ENCODE assay signal across 27 mouse cellular contexts in the genomic region with DNA sequence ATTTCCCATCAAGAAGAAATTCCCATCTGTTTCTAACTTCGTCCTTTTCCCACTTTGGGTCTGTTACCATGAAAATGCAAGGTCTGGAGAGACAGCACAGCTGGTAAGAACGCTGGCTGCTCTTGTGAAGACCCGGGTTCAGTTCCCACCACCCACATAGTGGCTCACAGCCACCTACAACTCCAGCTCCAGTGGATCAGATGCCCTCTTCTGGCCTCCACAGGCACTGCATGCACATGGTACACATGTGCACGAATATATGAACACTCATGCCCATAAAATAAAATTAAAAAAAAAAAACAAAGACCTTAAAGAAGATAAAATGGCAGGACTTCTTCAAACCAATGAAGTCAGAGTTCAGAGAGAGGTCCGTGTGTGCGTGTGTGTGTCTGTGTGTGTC. TPM values are rescaled to one million over a fixed set of nuclear protein-coding genes. Genes with fewer than 3 reads are reported as not detected.
A peak's percentile ranks its signal among the peaks of the same experiment; 100 is the strongest.
DNase-seq lines count a peak whose midpoint lies in the region; ATAC-seq and TF ChIP-seq lines count a peak whose summit lies in the region.
"Had no signal": no experiment of that assay in that cellular context is flagged by ENCODE, and none has a peak within 500 bp of the region (broad histone marks: within the 10 kb centered on the region; RNA-seq: fewer than 3 reads in every experiment).

No protein-coding gene starts in this region.

- 97% methylated on average over 6 of the region's 6 CpGs for WGBS in hindbrain, postnatal 0 days
- WGBS in hindbrain, embryonic 11.5 days: 93% methylated on average over 6 of the region's 6 CpGs
- WGBS in liver, embryonic 14.5 days (ENCODE audit: insufficient replicate concordance): 85% methylated on average over 6 of the region's 6 CpGs
- WGBS in liver, embryonic 11.5 days: 88% methylated on average over 6 of the region's 6 CpGs

- ATAC-seq in hindbrain, postnatal 0 days: no peak
- ATAC-seq in hindbrain, embryonic 11.5 days (ENCODE audit: low FRiP score): no peak
- ATAC-seq in liver, embryonic 14.5 days (ENCODE audit: insufficient read depth): no peak
- ATAC-seq in liver, embryonic 11.5 days (replicated peaks; ENCODE audit: low FRiP score): no peak
- ATAC-seq: activated CD4-positive, CD25-positive, alpha-beta regulatory T cell, adult 4 months; hindbrain, embryonic 16.5 days; midbrain, embryonic 15.5 days had no signal

- no peak for DNase-seq in hindbrain, postnatal 0 days (ENCODE audit: low spot score)
- DNase-seq in hindbrain, embryonic 11.5 days (ENCODE audit: low spot score): no peak
- no peak for DNase-seq in liver, embryonic 14.5 days (ENCODE audit: low read depth in 3 of 3, low spot score in 3 of 3)
- no peak for DNase-seq in liver, embryonic 11.5 days (ENCODE audit: low spot score)
- DNase-seq in testis, postnatal 10 days (ENCODE audit: low spot score): no peak
- no peak for DNase-seq in urinary bladder, postnatal 14 days (ENCODE audit: low spot score)
- DNase-seq: adrenal gland, postnatal 25 days; B cell, adult 2 months; cerebellum, adult 18-20 months; cerebellum, postnatal 25 days; embryo, embryonic 11 days; gastrocnemius, postnatal 14 days; heart, adult 18-20 months; heart, postnatal 4 days; kidney, adult 18-20 months; kidney, postnatal 25 days; layer of hippocampus, adult 9-11 months; lung, adult 18-20 months; right cerebral cortex, postnatal 14 days had no signal

- no peak overlapping the region for H3K27ac ChIP-seq in hindbrain, postnatal 0 days
- no peak overlapping the region for H3K27ac ChIP-seq in hindbrain, embryonic 11.5 days (ENCODE audit: low read depth, low read length)
- H3K27ac ChIP-seq in liver, embryonic 14.5 days: no peak overlapping the region
- no peak overlapping the region for H3K27ac ChIP-seq in liver, embryonic 11.5 days (ENCODE audit: low read depth, low read length)
- H3K27ac ChIP-seq in testis, adult 2 months (ENCODE audit: control insufficient read depth, insufficient read depth, low read depth, low read length): no peak overlapping the region
- H3K27ac ChIP-seq: embryonic facial prominence, embryonic 15.5 days; heart, embryonic 15.5 days; limb, embryonic 12.5 days; midbrain, embryonic 15.5 days; neural tube, embryonic 15.5 days had no signal

- H3K9me3 ChIP-seq in hindbrain, postnatal 0 days (ENCODE audit: low read length): no peaks in the 10 kb centered on the region
- H3K9me3 ChIP-seq in hindbrain, embryonic 11.5 days (ENCODE audit: control insufficient read depth, low read length): no peaks in the 10 kb centered on the region
- H3K9me3 ChIP-seq in liver, embryonic 14.5 days (ENCODE audit: control insufficient read depth, low read length): no peaks in the 10 kb centered on the region
- H3K9me3 ChIP-seq in liver, embryonic 11.5 days (ENCODE audit: control insufficient read depth, low read length): no peaks in the 10 kb centered on the region
- H3K9me3 ChIP-seq: embryonic facial prominence, embryonic 15.5 days; heart, embryonic 15.5 days; midbrain, embryonic 15.5 days; neural tube, embryonic 15.5 days had no signal

- peaks cover 14% of the 10 kb centered on the region for H3K36me3 ChIP-seq in hindbrain, postnatal 0 days (ENCODE audit: insufficient read depth, low read length)
- peaks cover 8% of the 10 kb centered on the region for H3K36me3 ChIP-seq in hindbrain, embryonic 11.5 days (ENCODE audit: control insufficient read depth, insufficient read depth, low read length)
- H3K36me3 ChIP-seq in liver, embryonic 14.5 days (replicated peaks; ENCODE audit: control insufficient read depth, insufficient read depth, low read depth): peaks cover 8% of the 10 kb centered on the region; the same call in 1 of the 2 replicates
- peaks cover 11% of the 10 kb centered on the region for H3K36me3 ChIP-seq in liver, embryonic 11.5 days (ENCODE audit: control insufficient read depth, insufficient read depth, low read length)
- H3K36me3 ChIP-seq in testis, adult 2 months (ENCODE audit: control insufficient read depth, insufficient read depth, low read length): no peaks in the 10 kb centered on the region; the same call in 1 of the 2 replicates

- H3K4me1 ChIP-seq in hindbrain, postnatal 0 days (ENCODE audit: insufficient read depth, low read length): no peaks in the 10 kb centered on the region
- H3K4me1 ChIP-seq in hindbrain, embryonic 11.5 days (replicated peaks; ENCODE audit: control insufficient read depth, insufficient read depth, low read length): no peaks in the 10 kb centered on the region
- no peaks in the 10 kb centered on the region; a peak in 1 of 4 replicates for H3K4me1 ChIP-seq in liver, embryonic 14.5 days (replicated peaks; ENCODE audit: control insufficient read depth in 2 of 2, insufficient read depth in 2 of 2, low read length in 1 of 2)
- H3K4me1 ChIP-seq in liver, embryonic 11.5 days (replicated peaks; ENCODE audit: control insufficient read depth, insufficient read depth, low read length): no peaks in the 10 kb centered on the region
- H3K4me1 ChIP-seq in testis, adult 2 months (ENCODE audit: control insufficient read depth, insufficient read depth, low read length): no peaks in the 10 kb centered on the region
- H3K4me1 ChIP-seq: embryonic facial prominence, embryonic 15.5 days; heart, embryonic 15.5 days; limb, embryonic 12.5 days; midbrain, embryonic 15.5 days; neural tube, embryonic 15.5 days had no signal

- H3K4me2 ChIP-seq in hindbrain, postnatal 0 days (ENCODE audit: low read depth, low read length): no peak overlapping the region
- no peak overlapping the region for H3K4me2 ChIP-seq in hindbrain, embryonic 11.5 days (replicated peaks; ENCODE audit: low read depth, low read length)
- H3K4me2 ChIP-seq in liver, embryonic 14.5 days (ENCODE audit: low read depth): no peak overlapping the region
- no peak overlapping the region for H3K4me2 ChIP-seq in liver, embryonic 11.5 days
- H3K4me2 ChIP-seq: embryonic facial prominence, embryonic 15.5 days; heart, embryonic 15.5 days; limb, embryonic 12.5 days; midbrain, embryonic 15.5 days; neural tube, embryonic 15.5 days had no signal

- no peak overlapping the region for H3K9ac ChIP-seq in hindbrain, postnatal 0 days (replicated peaks; ENCODE audit: low read length)
- H3K9ac ChIP-seq in hindbrain, embryonic 11.5 days (ENCODE audit: low read depth, low read length): no peak overlapping the region
- H3K9ac ChIP-seq in liver, embryonic 14.5 days (replicated peaks): no peak overlapping the region
- H3K9ac ChIP-seq in liver, embryonic 11.5 days (ENCODE audit: low read depth, low read length): no peak overlapping the region
- H3K9ac ChIP-seq: embryonic facial prominence, embryonic 15.5 days; heart, embryonic 15.5 days; limb, embryonic 12.5 days; midbrain, embryonic 15.5 days; neural tube, embryonic 15.5 days had no signal

- H3K4me3 ChIP-seq in hindbrain, postnatal 0 days (ENCODE audit: low read length): no peak overlapping the region
- H3K4me3 ChIP-seq in hindbrain, embryonic 11.5 days (ENCODE audit: low read depth, low read length): no peak overlapping the region
- no peak overlapping the region for H3K4me3 ChIP-seq in liver, embryonic 14.5 days (ENCODE audit: insufficient read depth in 1 of 2, low read depth in 2 of 2, low read length in 2 of 2)
- no peak overlapping the region for H3K4me3 ChIP-seq in liver, embryonic 11.5 days (ENCODE audit: low read depth, low read length)
- no peak overlapping the region for H3K4me3 ChIP-seq in testis, adult 2 months (ENCODE audit: control insufficient read depth, low read depth, low read length)
- H3K4me3 ChIP-seq: embryonic facial prominence, embryonic 15.5 days; heart, embryonic 15.5 days; limb, embryonic 12.5 days; midbrain, embryonic 15.5 days; neural tube, embryonic 15.5 days had no signal

- TF ChIP-seq POLR2A in testis, adult 2 months (IDR thresholded peaks at IDR 0.05; ENCODE audit: control insufficient read depth, low read depth, low read length): no peak

- TF ChIP-seq CTCF in hindbrain, postnatal 0 days (IDR thresholded peaks at IDR 0.05; ENCODE audit: low read depth): peak; percentile 18; the same call in 1 of the 2 replicates
- peak; percentile 55 for TF ChIP-seq CTCF in liver, embryonic 14.5 days (IDR thresholded peaks at IDR 0.05; ENCODE audit: low read depth)
- peak; percentile 34; the same call in 1 of the 2 replicates for TF ChIP-seq CTCF in testis, adult 2 months (IDR thresholded peaks at IDR 0.05; ENCODE audit: control insufficient read depth, insufficient read depth, insufficient replicate concordance, low read depth, low read length)

- no peaks in the 10 kb centered on the region for H3K27me3 ChIP-seq in hindbrain, postnatal 0 days (ENCODE audit: insufficient read depth, low read length)
- no peaks in the 10 kb centered on the region for H3K27me3 ChIP-seq in hindbrain, embryonic 11.5 days (ENCODE audit: control insufficient read depth, insufficient read depth, low read length)
- H3K27me3 ChIP-seq in liver, embryonic 14.5 days (ENCODE audit: control insufficient read depth, insufficient read depth, low read length): no peaks in the 10 kb centered on the region
- H3K27me3 ChIP-seq in liver, embryonic 11.5 days (replicated peaks; ENCODE audit: control insufficient read depth, insufficient read depth, low read length): no peaks in the 10 kb centered on the region
- H3K27me3 ChIP-seq in testis, adult 2 months (ENCODE audit: control insufficient read depth, insufficient read depth, low read length): no peaks in the 10 kb centered on the region
- H3K27me3 ChIP-seq: embryonic facial prominence, embryonic 15.5 days; heart, embryonic 15.5 days; limb, embryonic 12.5 days; midbrain, embryonic 15.5 days; neural tube, embryonic 15.5 days had no signal

- TF ChIP-seq EP300 in liver, embryonic 14.5 days (IDR thresholded peaks at IDR 0.05; ENCODE audit: low read depth): no peak

RNA-seq across cellular contexts. Expression of a gene that starts 49.5 kb away (rescaled TPM):
- total RNA-seq in hindbrain, postnatal 0 days (2014; rRNA removed): 45.1 and 56.8 TPM in 2 replicates
- 25.5 and 26.4 TPM in 2 replicates for polyA plus RNA-seq in hindbrain, postnatal 0 days (2015; fragmentation: Nextera tagmentation; extraction: Ambion mirVana)
- 22.0 and 22.6 TPM in 2 replicates for polyA plus RNA-seq in hindbrain, embryonic 11.5 days (2014; fragmentation: Nextera tagmentation; extraction: Ambion mirVana)
- 9.5 and 12.4 TPM in 2 replicates for polyA plus RNA-seq in liver, embryonic 14.5 days (2012; rRNA removed)
- 12.0 and 15.6 TPM in 2 replicates for polyA plus RNA-seq in liver, embryonic 14.5 days (2014; fragmentation: Nextera tagmentation; extraction: Ambion mirVana)
- 27.4 and 30.2 TPM in 2 replicates for polyA plus RNA-seq in liver, embryonic 11.5 days (2014; fragmentation: Nextera tagmentation; extraction: Ambion mirVana)
- 47.0 and 47.7 TPM in 2 replicates for polyA plus RNA-seq in testis, adult 2 months (2012; rRNA removed)
